Mouse (Mus musculus) lung, embryonic 16.5 days (tissue): ENCODE data around the gene Pibf1. TPM values are rescaled to one million over a fixed set of nuclear protein-coding genes. Genes with fewer than 3 reads are reported as not detected.

Experiments used
- ATAC-seq: fragments of 200-750 bp; cut with Nextera tagmentation; 2 replicates; pipeline ENCODE4 v1.8.0; 2017; ENCODE audit warnings: low read depth, mild to moderate bottlenecking, moderate library complexity
- H3K27ac ChIP-seq: fragments of 300-500 bp; sonication (generic); 2 replicates; pipeline ENCODE4 v1.5.1; 2014; ENCODE audit warnings: mild to moderate bottlenecking, control low read depth, low read length
- H3K27me3 ChIP-seq: fragments of 300-500 bp; sonication (generic); 2 replicates; pipeline ENCODE4 v1.6.1; 2014; ENCODE audit warnings: low read depth, low read length, mixed read lengths; ENCODE audit not compliant: control insufficient read depth, insufficient read depth
- H3K36me3 ChIP-seq: fragments of 300-500 bp; sonication (generic); 2 replicates; pipeline ENCODE4 v1.6.1; 2014; ENCODE audit warnings: low read length; ENCODE audit not compliant: control insufficient read depth, insufficient read depth
- H3K4me1 ChIP-seq: fragments of 300-500 bp; sonication (generic); replicated peaks from 2 replicates; pipeline ENCODE4 v1.6.1; 2014; ENCODE audit warnings: low read length, mixed read lengths; ENCODE audit not compliant: control insufficient read depth, insufficient read depth
- H3K4me2 ChIP-seq: fragments of 300-500 bp; sonication (generic); 2 replicates; pipeline ENCODE4 v1.6.1; 2014; ENCODE audit warnings: low read depth, low read length, control low read depth
- H3K4me3 ChIP-seq: fragments of 300-500 bp; sonication (generic); 2 replicates; pipeline ENCODE4 v1.5.1; 2014; ENCODE audit warnings: mild to moderate bottlenecking, low read length, control low read depth
- H3K9ac ChIP-seq: fragments of 300-500 bp; sonication (generic); 2 replicates; pipeline ENCODE4 v1.6.1; 2014; ENCODE audit warnings: low read length, control low read depth
- H3K9me3 ChIP-seq: fragments of 300-500 bp; sonication (generic); 2 replicates; pipeline ENCODE4 v1.6.1; 2016; ENCODE audit warnings: low read length; ENCODE audit not compliant: control insufficient read depth
- WGBS: fragments of 180-500 bp; shearing (Covaris S2); extraction: QIAGEN DNeasy Blood & Tissue Kit; methylation state at CpG from one replicate; pipeline ENCODE4 v1.1.7; 2014; 5-methylcytosine and 5-hydroxymethylcytosine counted together
- polyA plus RNA-seq: library from polyadenylated mRNA; unstranded; fragments of >200 nt; fragmentation: Nextera tagmentation; extraction: Ambion mirVana; gene quantifications from 2 replicates; pipeline ENCODE4 v1.2.1, GENCODE M21; 2015

The Pibf1 gene
- polyA plus RNA-seq, 1 experiment from 2014 or later = 19.9 TPM

DNA sequence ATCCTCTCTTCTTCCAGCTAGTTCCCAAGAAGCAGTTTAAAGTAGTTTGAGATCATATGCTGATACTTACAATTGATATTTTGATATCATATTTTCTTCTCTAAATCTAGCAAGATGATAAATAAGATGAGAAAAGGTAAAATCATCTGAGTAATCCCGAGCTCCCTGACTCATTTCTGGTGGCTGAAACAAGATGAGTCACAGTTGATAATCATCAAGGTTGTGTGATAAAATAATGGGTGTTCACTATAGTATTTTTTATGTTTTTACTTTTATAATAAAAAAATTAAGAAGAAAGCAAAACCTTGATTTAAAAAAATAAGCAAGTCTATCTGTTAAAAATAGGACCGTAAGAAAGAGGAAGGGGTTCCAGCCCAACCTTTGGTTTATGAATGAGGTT is 34.8 kb downstream of the Pibf1 start:
- Histone ChIP-seq H3K4me2 (no peak overlapping the region), H3K4me3 (no peak overlapping the region), H3K9ac (no peak overlapping the region), H3K27me3 (no peaks in the 10 kb centered on the region), H3K9me3 (no peaks in the 10 kb centered on the region), H3K4me1 (no peaks in the 10 kb centered on the region), H3K36me3 (peaks cover 7% of the 10 kb centered on the region), H3K27ac (no peak overlapping the region)
- 92% methylated on average over 2 of the region's 2 CpGs for WGBS
- no peak for ATAC-seq

GRCm38 (mm10) chr14:99135761-99136160 is 36.5 kb downstream of the Pibf1 start:
- H3K9ac ChIP-seq = no peak overlapping the region
- no peaks in the 10 kb centered on the region for H3K27me3 ChIP-seq
- H3K4me2 ChIP-seq = no peak overlapping the region
- H3K4me3 ChIP-seq = no peak overlapping the region
- no peak overlapping the region for H3K27ac ChIP-seq
- ATAC-seq = no peak
- no peaks in the 10 kb centered on the region for H3K4me1 ChIP-seq
- WGBS = 85% methylated on average over 9 of the region's 9 CpGs
- peaks cover 7% of the 10 kb centered on the region for H3K36me3 ChIP-seq
- H3K9me3 ChIP-seq = no peaks in the 10 kb centered on the region

GRCm38 (mm10) chr14:99136297-99136696 is 37.1 kb downstream of the Pibf1 start:
- no peaks in the 10 kb centered on the region for H3K4me1 ChIP-seq
- H3K9ac ChIP-seq = no peak overlapping the region
- H3K36me3 ChIP-seq = peaks cover 7% of the 10 kb centered on the region
- no peak overlapping the region for H3K4me3 ChIP-seq
- no peaks in the 10 kb centered on the region for H3K27me3 ChIP-seq
- ATAC-seq = no peak
- H3K9me3 ChIP-seq = no peaks in the 10 kb centered on the region
- H3K4me2 ChIP-seq = no peak overlapping the region
- no peak overlapping the region for H3K27ac ChIP-seq
- WGBS = 88% methylated on average over 16 of the region's 16 CpGs

GRCm38 (mm10) chr14:99140036-99140435 is 40.8 kb downstream of the Pibf1 start:
- no peak overlapping the region for H3K4me3 ChIP-seq
- no peak for ATAC-seq
- H3K4me1 ChIP-seq = no peaks in the 10 kb centered on the region
- WGBS = 92% methylated on average over 2 of the region's 2 CpGs
- peaks cover 7% of the 10 kb centered on the region for H3K36me3 ChIP-seq
- no peak overlapping the region for H3K27ac ChIP-seq
- no peaks in the 10 kb centered on the region for H3K9me3 ChIP-seq
- no peaks in the 10 kb centered on the region for H3K27me3 ChIP-seq
- no peak overlapping the region for H3K4me2 ChIP-seq
- no peak overlapping the region for H3K9ac ChIP-seq

DNA sequence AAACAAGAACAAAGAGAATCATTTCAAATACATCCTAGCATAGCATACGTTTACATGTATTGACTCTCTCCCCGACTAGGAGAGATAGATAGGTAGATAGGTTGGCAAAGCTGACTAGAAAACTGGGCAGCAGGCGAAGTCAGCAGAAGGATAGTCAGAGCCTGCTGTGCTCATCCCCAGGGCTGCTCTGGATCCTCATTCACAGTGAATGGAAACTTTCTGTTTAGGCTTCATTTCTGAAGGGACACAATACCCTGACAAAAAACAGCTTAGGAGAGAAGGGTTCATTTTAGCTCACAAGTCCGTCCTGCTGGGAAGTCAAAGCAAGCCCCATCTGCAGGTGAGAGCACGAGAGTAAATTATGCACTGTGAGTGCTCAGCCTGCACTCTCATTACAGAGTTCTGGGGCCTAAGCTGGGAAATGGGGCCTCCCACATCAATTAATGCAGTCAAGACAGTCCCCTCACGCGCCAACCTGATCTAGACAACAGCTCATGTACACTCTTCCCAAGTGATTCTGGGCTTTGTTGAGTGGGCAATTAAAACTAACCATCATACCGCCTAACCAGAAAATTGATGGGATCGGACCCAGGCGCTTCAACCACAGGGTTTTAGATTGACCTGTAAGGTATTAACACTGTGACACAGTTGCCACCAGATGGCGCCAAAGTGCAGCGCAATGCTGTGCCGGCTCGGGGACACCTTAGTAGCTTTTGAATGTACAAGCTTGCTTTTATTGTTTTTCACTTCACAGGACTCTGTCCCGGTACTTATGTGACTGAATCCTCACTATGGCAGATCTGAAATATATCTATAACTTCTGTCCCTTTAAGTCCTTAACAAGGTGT is 42.8 kb downstream of the Pibf1 start:
- no peak overlapping the region for H3K4me3 ChIP-seq
- H3K27me3 ChIP-seq = no peaks in the 10 kb centered on the region
- no peaks in the 10 kb centered on the region for H3K9me3 ChIP-seq
- no peak overlapping the region for H3K9ac ChIP-seq
- H3K4me1 ChIP-seq = no peaks in the 10 kb centered on the region
- 25% methylated on average over 15 of the region's 15 CpGs for WGBS
- ATAC-seq = peak; percentile 78
- no peak overlapping the region for H3K27ac ChIP-seq
- H3K4me2 ChIP-seq = no peak overlapping the region
- peaks cover 2% of the 10 kb centered on the region for H3K36me3 ChIP-seq

GRCm38 (mm10) chr14:99146841-99147240 is 47.6 kb downstream of the Pibf1 start:
- H3K9me3 ChIP-seq = no peaks in the 10 kb centered on the region
- no peak overlapping the region for H3K27ac ChIP-seq
- no peaks in the 10 kb centered on the region for H3K36me3 ChIP-seq
- H3K9ac ChIP-seq = no peak overlapping the region
- WGBS = 93% methylated on average over 1 of the region's 1 CpGs
- H3K4me3 ChIP-seq = no peak overlapping the region
- no peak for ATAC-seq
- no peaks in the 10 kb centered on the region for H3K4me1 ChIP-seq
- H3K27me3 ChIP-seq = no peaks in the 10 kb centered on the region
- H3K4me2 ChIP-seq = no peak overlapping the region

GRCm38 (mm10) chr14:99152683-99153082 is 53.5 kb downstream of the Pibf1 start:
- H3K4me3 ChIP-seq = no peak overlapping the region
- H3K4me2 ChIP-seq = no peak overlapping the region
- 0 out of 2 replicates have a peak, but pooled peaks cover 2% of the 10 kb centered on the region for H3K36me3 ChIP-seq
- no peak overlapping the region for H3K9ac ChIP-seq
- H3K4me1 ChIP-seq = no peaks in the 10 kb centered on the region
- WGBS = 90% methylated on average over 4 of the region's 4 CpGs
- no peak for ATAC-seq
- H3K27ac ChIP-seq = no peak overlapping the region
- H3K27me3 ChIP-seq = no peaks in the 10 kb centered on the region
- H3K9me3 ChIP-seq = no peaks in the 10 kb centered on the region

GRCm38 (mm10) chr14:99159940-99160339 is 60.7 kb downstream of the Pibf1 start:
- Histone ChIP-seq H3K4me2 (no peak overlapping the region), H3K27me3 (no peaks in the 10 kb centered on the region), H3K4me1 (no peaks in the 10 kb centered on the region), H3K4me3 (no peak overlapping the region), H3K9ac (no peak overlapping the region), H3K9me3 (no peaks in the 10 kb centered on the region), H3K27ac (no peak overlapping the region), H3K36me3 (no peaks in the 10 kb centered on the region)
- WGBS = 51% methylated on average over 6 of the region's 6 CpGs
- no peak for ATAC-seq

GRCm38 (mm10) chr14:99163051-99163450 is 63.8 kb downstream of the Pibf1 start:
- H3K27ac ChIP-seq = no peak overlapping the region
- WGBS = 79% methylated on average over 3 of the region's 3 CpGs
- no peaks in the 10 kb centered on the region for H3K27me3 ChIP-seq
- H3K4me2 ChIP-seq = no peak overlapping the region
- H3K4me1 ChIP-seq = no peaks in the 10 kb centered on the region
- no peak overlapping the region for H3K4me3 ChIP-seq
- H3K36me3 ChIP-seq = no peaks in the 10 kb centered on the region
- H3K9ac ChIP-seq = no peak overlapping the region
- H3K9me3 ChIP-seq = no peaks in the 10 kb centered on the region
- no peak for ATAC-seq
